Mouse (Mus musculus) lung, adult 2 months (tissue): ENCODE results near the gene Eya2.

ENCODE experiments used
- CTCF ChIP-seq: fragments of 200-500 bp; IDR thresholded peaks from 2 replicates; pipeline ENCODE4 v1.5.1; 2011; ENCODE audit warnings: mild to moderate bottlenecking, low read length, control low read depth; ENCODE audit not compliant: insufficient read depth
- POLR2A ChIP-seq: fragments of 200-500 bp; IDR thresholded peaks from 2 replicates; pipeline ENCODE4 v1.6.1; 2011; ENCODE audit warnings: low read depth, mild to moderate bottlenecking, control low read depth, low read length, borderline replicate concordance; ENCODE audit errors: extremely low read depth

GRCm38 (mm10) chr2:165593763-165594162 is 1.1 kb upstream of the Eya2 start:
- TF ChIP-seq CTCF = 0 out of 2 replicates have a peak, but pooled peaks have one; percentile 21
- no peak for TF ChIP-seq POLR2A
